Mouse (Mus musculus) liver, embryonic 14.5 days (tissue): ENCODE results near the gene Scgb1a1.

ENCODE experiments used
- CTCF ChIP-seq: IDR thresholded peaks from 2 replicates; pipeline ENCODE4 v1.5.1; 2016; ENCODE audit warnings: antibody characterized with exemption, low read depth, control low read depth
- EP300 ChIP-seq: IDR thresholded peaks from 2 replicates; pipeline ENCODE4 v1.6.1; 2016; ENCODE audit warnings: antibody characterized with exemption, low read depth

- TF ChIP-seq EP300 = no peak
- no peak for TF ChIP-seq CTCF
These were observed 40.4 kb downstream of the Scgb1a1 start for GRCm38 (mm10) chr19:9047207-9047945.
